Mouse (Mus musculus) kidney, embryonic 16.5 days (tissue): ENCODE measurements around the gene Gm7694. TPM values are rescaled to one million over a fixed set of nuclear protein-coding genes. Genes with fewer than 3 reads are reported as not detected.
A peak's percentile ranks its signal among the peaks of the same experiment; 100 is the strongest.

ENCODE experiments used
- ATAC-seq: fragments of 200-750 bp; cut with Nextera tagmentation; 2 replicates; pipeline ENCODE4 v1.8.0; 2017; ENCODE audit warnings: moderate TSS enrichment; ENCODE audit not compliant: low FRiP score, low TSS enrichment
- H3K27ac ChIP-seq: fragments of 300-500 bp; sonication (generic); 2 replicates; pipeline ENCODE4 v1.5.1; 2014; ENCODE audit warnings: low read length
- H3K27me3 ChIP-seq: fragments of 300-500 bp; sonication (generic); 2 replicates; pipeline ENCODE4 v1.6.1; 2014; ENCODE audit warnings: low read length, control low read depth, mixed read lengths; ENCODE audit not compliant: insufficient read depth
- H3K36me3 ChIP-seq: fragments of 300-500 bp; sonication (generic); 2 replicates; pipeline ENCODE4 v1.6.1; 2014; ENCODE audit warnings: low read length, control low read depth, mixed read lengths; ENCODE audit not compliant: insufficient read depth
- H3K4me1 ChIP-seq: fragments of 300-500 bp; sonication (generic); 2 replicates; pipeline ENCODE4 v1.6.1; 2014; ENCODE audit warnings: low read length, control low read depth, mixed read lengths; ENCODE audit not compliant: insufficient read depth
- H3K4me2 ChIP-seq: fragments of 300-500 bp; sonication (generic); replicated peaks from 2 replicates; pipeline ENCODE4 v1.6.1; 2014; ENCODE audit warnings: low read depth, low read length
- H3K4me3 ChIP-seq: fragments of 300-500 bp; sonication (generic); 2 replicates; pipeline ENCODE4 v1.5.1; 2014; ENCODE audit warnings: mild to moderate bottlenecking, low read length
- H3K9ac ChIP-seq: fragments of 300-500 bp; sonication (generic); replicated peaks from 2 replicates; pipeline ENCODE4 v1.6.1; 2014; ENCODE audit warnings: low read length
- H3K9me3 ChIP-seq: fragments of 300-500 bp; sonication (generic); 2 replicates; pipeline ENCODE4 v1.6.1; 2016; ENCODE audit warnings: low read length, control low read depth
- WGBS: fragments of 180-500 bp; shearing (Covaris S2); extraction: QIAGEN DNeasy Blood & Tissue Kit; methylation state at CpG from one replicate; pipeline ENCODE4 v1.1.7; 2014; 5-methylcytosine and 5-hydroxymethylcytosine counted together
- polyA plus RNA-seq: library from polyadenylated mRNA; unstranded; fragments of >200 nt; fragmentation: Nextera tagmentation; extraction: Ambion mirVana; gene quantifications from 2 replicates; pipeline ENCODE4 v1.2.1, GENCODE M21; 2015

Gene Gm7694
- polyA plus RNA-seq, 1 experiment from 2014 or later = 6.5 TPM

GRCm38 (mm10) chr1:170323001-170323400 lies 16.9 kb upstream of the Gm7694 start:
- Histone ChIP-seq H3K27ac (no peak overlapping the region), H3K4me1 (no peaks in the 10 kb centered on the region), H3K9ac (no peak overlapping the region), H3K9me3 (no peaks in the 10 kb centered on the region), H3K36me3 (no peaks in the 10 kb centered on the region), H3K4me3 (no peak overlapping the region), H3K4me2 (no peak overlapping the region), H3K27me3 (no peaks in the 10 kb centered on the region)
- WGBS = 82% methylated on average over 10 of the region's 10 CpGs
- no peak for ATAC-seq

GRCm38 (mm10) chr1:170322046-170322445 lies 15.9 kb upstream of the Gm7694 start:
- Histone ChIP-seq H3K4me2 (no peak overlapping the region), H3K27ac (no peak overlapping the region), H3K4me3 (no peak overlapping the region), H3K27me3 (no peaks in the 10 kb centered on the region), H3K9me3 (no peaks in the 10 kb centered on the region), H3K36me3 (no peaks in the 10 kb centered on the region), H3K9ac (no peak overlapping the region), H3K4me1 (no peaks in the 10 kb centered on the region)
- no peak for ATAC-seq
- 55% methylated on average over 2 of the region's 2 CpGs for WGBS

GRCm38 (mm10) chr1:170311431-170311830 lies 5.3 kb upstream of the Gm7694 start:
- Histone ChIP-seq H3K4me1 (no peaks in the 10 kb centered on the region), H3K36me3 (no peaks in the 10 kb centered on the region), H3K9me3 (no peaks in the 10 kb centered on the region), H3K27me3 (no peaks in the 10 kb centered on the region), H3K9ac (no peak overlapping the region), H3K27ac (no peak overlapping the region), H3K4me2 (no peak overlapping the region), H3K4me3 (no peak overlapping the region)
- 80% methylated on average over 6 of the region's 6 CpGs for WGBS
- ATAC-seq = no peak

GRCm38 (mm10) chr1:170308503-170308902 lies 2.4 kb upstream of the Gm7694 start, which contains the start of gene Spata46:
Spata46 (plus strand) TSS chr1:170308803.
- H3K4me2 ChIP-seq = no peak within 1 kb of the TSS
- ATAC-seq = no peak
- H3K27ac ChIP-seq = no peak within 1 kb of the TSS
- H3K36me3 ChIP-seq = 0 out of 2 replicates have a peak, but pooled peaks cover 3% of the 10 kb centered on the region
- no peaks in the 10 kb centered on the region for H3K27me3 ChIP-seq
- no peaks in the 10 kb centered on the region for H3K4me1 ChIP-seq
- H3K9ac ChIP-seq = no peak within 1 kb of the TSS
- H3K9me3 ChIP-seq = no peaks in the 10 kb centered on the region
- no peak within 1 kb of the TSS for H3K4me3 ChIP-seq
- 72% methylated on average over 4 of the region's 4 CpGs for WGBS

- no peaks in the 10 kb centered on the region for H3K9me3 ChIP-seq
- WGBS = 86% methylated on average over 10 of the region's 10 CpGs
- no peak overlapping the region for H3K27ac ChIP-seq
- H3K27me3 ChIP-seq = no peaks in the 10 kb centered on the region
- no peak overlapping the region for H3K4me3 ChIP-seq
- H3K9ac ChIP-seq = no peak overlapping the region
- no peak for ATAC-seq
- H3K36me3 ChIP-seq = 0 out of 2 replicates have a peak, but pooled peaks cover 3% of the 10 kb centered on the region
- no peaks in the 10 kb centered on the region for H3K4me1 ChIP-seq
- no peak overlapping the region for H3K4me2 ChIP-seq
These were observed 1.1 kb downstream of the Gm7694 start for GRCm38 (mm10) chr1:170305002-170305401.

- Histone ChIP-seq H3K27me3 (no peaks in the 10 kb centered on the region), H3K9me3 (no peaks in the 10 kb centered on the region), H3K4me2 (no peak overlapping the region), H3K9ac (no peak overlapping the region), H3K36me3 (0 out of 2 replicates have a peak, but pooled peaks cover 3% of the 10 kb centered on the region), H3K4me3 (no peak overlapping the region), H3K4me1 (peaks cover 4% of the 10 kb centered on the region; the same call in 1 of the 2 replicates), H3K27ac (no peak overlapping the region)
- 66% methylated on average over 6 of the region's 6 CpGs for WGBS
- ATAC-seq = no peak
These were observed 3.0 kb downstream of the Gm7694 start for GRCm38 (mm10) chr1:170303103-170303502.

GRCm38 (mm10) chr1:170302456-170302855 lies 3.7 kb downstream of the Gm7694 start:
- 79% methylated on average over 6 of the region's 6 CpGs for WGBS
- no peaks in the 10 kb centered on the region for H3K9me3 ChIP-seq
- 0 out of 2 replicates have a peak, but pooled peaks cover 3% of the 10 kb centered on the region for H3K36me3 ChIP-seq
- H3K4me3 ChIP-seq = no peak overlapping the region
- H3K27me3 ChIP-seq = no peaks in the 10 kb centered on the region
- H3K4me2 ChIP-seq = no peak overlapping the region
- H3K27ac ChIP-seq = no peak overlapping the region
- peaks cover 4% of the 10 kb centered on the region; the same call in 1 of the 2 replicates for H3K4me1 ChIP-seq
- ATAC-seq = no peak
- H3K9ac ChIP-seq = no peak overlapping the region

- H3K4me1 ChIP-seq = peaks cover 4% of the 10 kb centered on the region; the same call in 1 of the 2 replicates
- H3K27ac ChIP-seq = no peak overlapping the region
- H3K36me3 ChIP-seq = 0 out of 2 replicates have a peak, but pooled peaks cover 3% of the 10 kb centered on the region
- no peak overlapping the region for H3K9ac ChIP-seq
- H3K9me3 ChIP-seq = no peaks in the 10 kb centered on the region
- WGBS = 91% methylated on average over 9 of the region's 9 CpGs
- H3K27me3 ChIP-seq = no peaks in the 10 kb centered on the region
- ATAC-seq = no peak
- no peak overlapping the region for H3K4me3 ChIP-seq
- no peak overlapping the region for H3K4me2 ChIP-seq
These were observed 4.4 kb downstream of the Gm7694 start for GRCm38 (mm10) chr1:170301686-170302085.

GRCm38 (mm10) chr1:170299496-170299895 lies 6.6 kb downstream of the Gm7694 start:
- Histone ChIP-seq H3K4me2 (no peak overlapping the region), H3K4me3 (no peak overlapping the region), H3K9me3 (no peaks in the 10 kb centered on the region), H3K9ac (no peak overlapping the region), H3K36me3 (no peaks in the 10 kb centered on the region), H3K27me3 (no peaks in the 10 kb centered on the region), H3K4me1 (peaks cover 4% of the 10 kb centered on the region; the same call in 1 of the 2 replicates), H3K27ac (no peak overlapping the region)
- ATAC-seq = peak; percentile 73; the same call in 1 of the 2 replicates
- 35% methylated on average over 4 of the region's 4 CpGs for WGBS

GRCm38 (mm10) chr1:170294786-170295570 lies 11.2 kb downstream of the Gm7694 start:
- whole genome bisulfite sequencing = 83% methylated on average over 15 of the region's 15 CpGs
- no peaks in the 10 kb centered on the region for H3K27me3 ChIP-seq
- H3K9ac ChIP-seq = no peak overlapping the region
- no peak for ATAC-seq
- peaks cover under 1% of the 10 kb centered on the region; the same call in 1 of the 2 replicates for H3K9me3 ChIP-seq
- no peaks in the 10 kb centered on the region for H3K36me3 ChIP-seq
- H3K27ac ChIP-seq = no peak overlapping the region
- H3K4me2 ChIP-seq = no peak overlapping the region
- H3K4me3 ChIP-seq = no peak overlapping the region
- H3K4me1 ChIP-seq = peaks cover 8% of the 10 kb centered on the region; the same call in 1 of the 2 replicates
